ENCODE assay signal across 8 mouse cellular contexts in genomic region chr1:155006539-155007486, GRCm38 (mm10).
A peak's percentile ranks its signal among the peaks of the same experiment; 100 is the strongest.
DNase-seq lines count a peak whose midpoint lies in the region; ATAC-seq lines count a peak whose summit lies in the region.

No protein-coding gene starts in this region.

- DNase-seq in ES-CJ7 (ENCODE audit: low read depth, low spot score) = peak; percentile 89
- DNase-seq in cerebellum, adult 11 months = peak; percentile 88
- DNase-seq in layer of hippocampus, adult 8-10 months (ENCODE audit: low spot score in 2 of 2) = peak; percentile 84 to 95
- peak; percentile 66 for DNase-seq in ovary, postnatal 10 days (ENCODE audit: low spot score)
- peak; percentile 84 for DNase-seq in thymus, postnatal 0 days (ENCODE audit: low spot score)

- 16% methylated on average over 16 of the region's 16 CpGs for WGBS in forebrain, embryonic 15.5 days
- WGBS in lung, embryonic 15.5 days = 20% methylated on average over 16 of the region's 16 CpGs

- no peaks in the 10 kb centered on the region for H3K36me3 ChIP-seq in forebrain, embryonic 15.5 days
- no peaks in the 10 kb centered on the region for H3K36me3 ChIP-seq in lung, embryonic 15.5 days

- peak; percentile 84 for ATAC-seq in forebrain, embryonic 15.5 days (replicated peaks)
- peak; percentile 95 to 96 for ATAC-seq in hematopoietic stem cell, adult 5-6 weeks (replicated peaks in 1 of 2; ENCODE audit: insufficient read depth in 1 of 2, low FRiP score in 2 of 2, low TSS enrichment in 1 of 2, low read depth in 1 of 2, poor library complexity in 2 of 2, severe bottlenecking in 2 of 2)
- peak; percentile 60 for ATAC-seq in lung, embryonic 15.5 days (ENCODE audit: borderline replicate concordance, extremely low read depth, low FRiP score, low TSS enrichment)

- H3K4me2 ChIP-seq in forebrain, embryonic 15.5 days (replicated peaks) = no peak overlapping the region
- no peak overlapping the region for H3K4me2 ChIP-seq in lung, embryonic 15.5 days

- H3K27ac ChIP-seq in forebrain, embryonic 15.5 days (replicated peaks) = no peak overlapping the region
- H3K27ac ChIP-seq in lung, embryonic 15.5 days = no peak overlapping the region

- no peaks in the 10 kb centered on the region for H3K9me3 ChIP-seq in forebrain, embryonic 15.5 days
- no peaks in the 10 kb centered on the region for H3K9me3 ChIP-seq in lung, embryonic 15.5 days

- no peak overlapping the region for H3K9ac ChIP-seq in forebrain, embryonic 15.5 days (replicated peaks)
- no peak overlapping the region for H3K9ac ChIP-seq in lung, embryonic 15.5 days

- H3K4me1 ChIP-seq in forebrain, embryonic 15.5 days = 0 out of 2 replicates have a peak, but pooled peaks cover 3% of the 10 kb centered on the region
- no peaks in the 10 kb centered on the region for H3K4me1 ChIP-seq in lung, embryonic 15.5 days

- no peak overlapping the region for H3K4me3 ChIP-seq in forebrain, embryonic 15.5 days
- no peak overlapping the region for H3K4me3 ChIP-seq in lung, embryonic 15.5 days

- no peaks in the 10 kb centered on the region for H3K27me3 ChIP-seq in forebrain, embryonic 15.5 days
- H3K27me3 ChIP-seq in lung, embryonic 15.5 days = 0 out of 2 replicates have a peak, but pooled peaks cover 3% of the 10 kb centered on the region
